Mouse (Mus musculus) MEL (cell line): Measurements from ENCODE around the gene Gm5800. TPM values are rescaled to one million over a fixed set of nuclear protein-coding genes. Genes with fewer than 3 reads are reported as not detected.

Experiments
- DNase-seq: peaks from one replicate; pipeline ENCODE4 v3.0.0; 2011; ENCODE audit warnings: low read depth, low spot score
- H3K27ac ChIP-seq: 2 replicates; pipeline ENCODE4 v1.5.1; 2012; ENCODE audit warnings: low read depth, mild to moderate bottlenecking, control low read depth, low read length, moderate library complexity; ENCODE audit not compliant: control insufficient read depth
- H3K27me3 ChIP-seq, 2 experiments: fragments of 150-350 bp in 1 of 2; sonication (generic) in 1 of 2; 2 replicates each; pipeline ENCODE4 v1.6.1; 2012; ENCODE audit warnings: low read length in 2 of 2, mild to moderate bottlenecking in 2 of 2, improper control_type of control experiment in 1 of 2, moderate library complexity in 1 of 2; ENCODE audit not compliant: insufficient read depth in 2 of 2, control insufficient read depth in 1 of 2
- H3K36me3 ChIP-seq, 2 experiments: 2 replicates each; pipeline ENCODE4 v1.6.1; 2012 to 2014; ENCODE audit warnings: low read length in 2 of 2, improper control_type of control experiment in 1 of 2, inconsistent platforms in 1 of 2, mild to moderate bottlenecking in 1 of 2; ENCODE audit not compliant: insufficient read depth in 2 of 2, control insufficient read depth in 1 of 2
- H3K4me1 ChIP-seq, 2 experiments: fragments of 150-350 bp in 1 of 2; sonication (generic) in 1 of 2; 2 replicates each; pipeline ENCODE4 v1.6.1; 2012; ENCODE audit warnings: low read length in 2 of 2, improper control_type of control experiment in 1 of 2, mild to moderate bottlenecking in 1 of 2; ENCODE audit not compliant: insufficient read depth in 2 of 2, control insufficient read depth in 1 of 2
- H3K4me3 ChIP-seq, 2 experiments: fragments of 150-350 bp in 1 of 2; sonication (generic) in 1 of 2; 2 replicates each; pipeline ENCODE4 v1.5.1; 2012; ENCODE audit warnings: low read depth in 2 of 2, low read length in 2 of 2, mild to moderate bottlenecking in 2 of 2, moderate library complexity in 2 of 2, control low read depth in 1 of 2, improper control_type of control experiment in 1 of 2; ENCODE audit not compliant: control insufficient read depth in 1 of 2, insufficient read depth in 1 of 2
- H3K79me2 ChIP-seq: 2 replicates; pipeline ENCODE4 v1.6.1; 2012; ENCODE audit warnings: mild to moderate bottlenecking, low read length, moderate library complexity; ENCODE audit not compliant: control insufficient read depth, poor library complexity, insufficient read depth
- H3K9ac ChIP-seq: 2 replicates; pipeline ENCODE4 v1.6.1; 2012; ENCODE audit warnings: low read depth, mild to moderate bottlenecking, control low read depth, low read length, moderate library complexity; ENCODE audit not compliant: control insufficient read depth, poor library complexity, severe bottlenecking
- H3K9me3 ChIP-seq: fragments of 150-350 bp; sonication (generic); replicated peaks from 2 replicates; pipeline ENCODE4 v1.6.1; 2012; ENCODE audit warnings: mild to moderate bottlenecking, low read length, improper control_type of control experiment, moderate library complexity; ENCODE audit not compliant: insufficient read depth
- BHLHE40 ChIP-seq: IDR thresholded peaks from 2 replicates; pipeline ENCODE4 v1.6.1; 2012; ENCODE audit warnings: low read depth, mild to moderate bottlenecking, inconsistent platforms, low read length, improper control_type of control experiment, borderline replicate concordance
- CHD1 ChIP-seq: IDR thresholded peaks from 2 replicates; pipeline ENCODE4 v1.6.1; 2012; ENCODE audit warnings: low read depth, mild to moderate bottlenecking, inconsistent platforms, low read length, improper control_type of control experiment
- CTCF ChIP-seq, 3 experiments: IDR thresholded peaks in 2 of 3; conservative IDR thresholded peaks in 1 of 3; 2 replicates each; pipeline ENCODE4 v1.5.1; 2011 to 2012; ENCODE audit warnings: low read length in 3 of 3, low read depth in 2 of 3, mild to moderate bottlenecking in 2 of 3, improper control_type of control experiment in 1 of 3, inconsistent platforms in 1 of 3, mixed read lengths in 1 of 3, moderate library complexity in 1 of 3; ENCODE audit not compliant: control insufficient read depth in 1 of 3, insufficient read depth in 1 of 3, poor library complexity in 1 of 3, severe bottlenecking in 1 of 3
- ELF1 ChIP-seq: IDR thresholded peaks from 2 replicates; pipeline ENCODE4 v1.6.1; 2014; ENCODE audit warnings: low read depth, mild to moderate bottlenecking, inconsistent platforms, low read length, improper control_type of control experiment, moderate library complexity
- ETS1 ChIP-seq: IDR thresholded peaks from 2 replicates; pipeline ENCODE4 v1.6.1; 2012; ENCODE audit warnings: low read depth, mild to moderate bottlenecking, inconsistent platforms, low read length, improper control_type of control experiment, moderate library complexity
- HCFC1 ChIP-seq: IDR thresholded peaks from 2 replicates; pipeline ENCODE4 v1.6.1; 2012; ENCODE audit warnings: low read depth, mild to moderate bottlenecking, inconsistent platforms, low read length, improper control_type of control experiment, moderate library complexity
- JUND ChIP-seq: IDR thresholded peaks from 2 replicates; pipeline ENCODE4 v1.6.1; 2011; ENCODE audit warnings: low read depth, mild to moderate bottlenecking, improper control_type of control experiment, low read length
- MXI1 ChIP-seq: IDR thresholded peaks from 2 replicates; pipeline ENCODE4 v1.6.1; 2011; ENCODE audit warnings: mild to moderate bottlenecking, low read depth, low read length, improper control_type of control experiment
- MYC ChIP-seq: IDR thresholded peaks from 2 replicates; pipeline ENCODE4 v1.6.1; 2011; ENCODE audit warnings: low read depth, mild to moderate bottlenecking, low read length, improper control_type of control experiment, moderate library complexity
- RAD21 ChIP-seq: IDR thresholded peaks from 2 replicates; pipeline ENCODE4 v1.6.1; 2011; ENCODE audit warnings: mild to moderate bottlenecking, low read depth, low read length, improper control_type of control experiment
- RCOR1 ChIP-seq: IDR thresholded peaks from 2 replicates; pipeline ENCODE4 v1.6.1; 2012; ENCODE audit warnings: low read depth, mild to moderate bottlenecking, inconsistent platforms, low read length, improper control_type of control experiment
- SIN3A ChIP-seq: IDR thresholded peaks from 2 replicates; pipeline ENCODE4 v1.6.1; 2012; ENCODE audit warnings: low read length, improper control_type of control experiment, inconsistent platforms
- SMC3 ChIP-seq: IDR thresholded peaks from 2 replicates; pipeline ENCODE4 v1.6.1; 2011; ENCODE audit warnings: low read depth, low read length, improper control_type of control experiment
- USF1 ChIP-seq: IDR thresholded peaks from 2 replicates; pipeline ENCODE4 v1.6.1; 2014; ENCODE audit warnings: low read depth, mild to moderate bottlenecking, inconsistent platforms, low read length, improper control_type of control experiment, moderate library complexity
- ZKSCAN1 ChIP-seq: IDR thresholded peaks from 2 replicates; pipeline ENCODE4 v1.6.1; 2012; ENCODE audit warnings: low read depth, mild to moderate bottlenecking, inconsistent platforms, low read length, improper control_type of control experiment, moderate library complexity
- polyA plus RNA-seq, 2 experiments: library from polyadenylated mRNA; stranded (reverse) in 1 of 2; unstranded in 1 of 2; fragments of >175 nt in 1 of 2; fragments of >200 nt in 1 of 2; gene quantifications; 2 replicates each; pipeline versions ENCODE4 v1.2.1 to v1.2.4; 2012; ENCODE audit warnings: low replicate concordance in 2 of 2, low read depth in 1 of 2; ENCODE audit not compliant: insufficient read length in 2 of 2, insufficient read depth in 1 of 2, missing spikeins in 1 of 2
- total RNA-seq: library from RNA; depleted of rRNA; stranded (reverse); fragments of 300-350 nt; gene quantifications from 2 replicates; pipeline ENCODE4 v1.2.3, GENCODE M21; 2012; rRNA removed

The Gm5800 gene
- total RNA-seq, result not detected in 2 replicates
- not detected for polyA plus RNA-seq

- H3K4me1 ChIP-seq, result no peaks in the 10 kb centered on the region
- no peaks in the 10 kb centered on the region for H3K27me3 ChIP-seq
- no peaks in the 10 kb centered on the region for H3K9me3 ChIP-seq
- H3K4me3 ChIP-seq, result no peak within 1 kb of the TSS
- H3K9ac ChIP-seq, result no peak within 1 kb of the TSS
- H3K79me2 ChIP-seq, result no peaks in the 10 kb centered on the region
- no peak for DNase-seq
- no peaks in the 10 kb centered on the region for H3K36me3 ChIP-seq
- no peak within 1 kb of the TSS for H3K27ac ChIP-seq
- TF ChIP-seq JUND (no peak), ELF1 (no peak), CTCF (IDR thresholded peaks at IDR 0.05 in 2 of 3, conservative IDR thresholded peaks at IDR 0.05 in 1 of 3; ENCODE audit: control insufficient read depth in 1 of 3, insufficient read depth in 1 of 3, low read depth in 2 of 3, low read length in 3 of 3, poor library complexity in 1 of 3, severe bottlenecking in 1 of 3) (no peak), SIN3A (no peak), CHD1 (no peak), SMC3 (no peak), RCOR1 (no peak), USF1 (no peak)
These were observed at the start of gene Gm5800 for GRCm38 (mm10) chr14:51717083-51717482. Gm5800 (minus strand) TSS chr14:51717183.

DNA sequence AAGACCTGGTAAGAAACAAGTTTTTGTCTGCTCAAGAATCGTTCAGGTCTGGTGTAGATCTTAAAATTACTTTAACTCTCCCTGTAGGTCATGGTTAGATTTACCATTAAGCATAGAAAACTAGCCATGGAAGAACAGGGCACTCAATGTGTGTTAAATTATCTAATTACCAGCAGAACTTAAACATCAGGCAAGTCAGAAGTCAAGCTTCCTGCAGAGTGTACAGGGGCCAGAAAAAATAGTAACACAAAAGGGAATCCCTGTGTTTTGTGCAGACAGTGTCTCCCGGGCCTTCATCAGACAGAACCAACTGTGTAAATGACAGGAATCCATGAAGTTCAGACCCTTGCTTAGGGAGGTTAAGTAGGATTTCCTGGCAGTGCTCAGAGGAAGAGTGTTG lies 39.0 kb upstream of the Gm5800 start:
- Histone ChIP-seq H3K27ac (no peak overlapping the region), H3K4me1 (no peaks in the 10 kb centered on the region), H3K4me3 (no peak overlapping the region), H3K9me3 (no peaks in the 10 kb centered on the region), H3K79me2 (no peaks in the 10 kb centered on the region), H3K36me3 (no peaks in the 10 kb centered on the region), H3K27me3 (no peaks in the 10 kb centered on the region), H3K9ac (no peak overlapping the region)
- no peak for TF ChIP-seq MXI1
- no peak for TF ChIP-seq ETS1
- no peak for TF ChIP-seq ELF1
- TF ChIP-seq RAD21, result no peak
- no peak for TF ChIP-seq HCFC1
- TF ChIP-seq ZKSCAN1, result no peak
- TF ChIP-seq BHLHE40, result no peak
- no peak for TF ChIP-seq MYC
- no peak for DNase-seq
